Comparison of ENCODE assay signal across 8 mouse cellular contexts in genomic region chr19:3767781-3768696, GRCm38 (mm10). TPM values are rescaled to one million over a fixed set of nuclear protein-coding genes. Genes with fewer than 3 reads are reported as not detected.
DNase-seq lines count a peak whose midpoint lies in the region; ATAC-seq and TF ChIP-seq lines count a peak whose summit lies in the region.

No protein-coding gene starts in this region.

- peak; percentile 77 for DNase-seq in c-Kit-positive CD71-positive TER-119-positive erythroid progenitor cells, embryonic 14.5 days (ENCODE audit: low spot score)
- peak; percentile 93 for DNase-seq in heart, postnatal 10 days
- DNase-seq in kidney, postnatal 4 days = peak; percentile 92 to 95
- peak; percentile 87 for DNase-seq in stomach, postnatal 0 days (ENCODE audit: low spot score)

- H3K4me1 ChIP-seq in E14TG2a.4 (replicated peaks; ENCODE audit: low read depth, low read length) = peaks cover 25% of the 10 kb centered on the region
- peaks cover 26% of the 10 kb centered on the region for H3K4me1 ChIP-seq in forebrain, embryonic 13.5 days
- peaks cover 15% of the 10 kb centered on the region for H3K4me1 ChIP-seq in liver, embryonic 16.5 days (ENCODE audit: control insufficient read depth, low read depth, low read length)
- peaks cover 30% of the 10 kb centered on the region for H3K4me1 ChIP-seq in neural tube, embryonic 12.5 days
- peaks cover 3% of the 10 kb centered on the region; the same call in 1 of the 2 replicates for H3K4me1 ChIP-seq in stomach, postnatal 0 days (replicated peaks; ENCODE audit: control insufficient read depth, insufficient read depth)

- peak overlapping the region; percentile 100 for H3K27ac ChIP-seq in forebrain, embryonic 13.5 days
- peak overlapping the region; percentile 99 for H3K27ac ChIP-seq in liver, embryonic 16.5 days (ENCODE audit: low read length)
- peak overlapping the region; percentile 100 for H3K27ac ChIP-seq in neural tube, embryonic 12.5 days
- H3K27ac ChIP-seq in stomach, postnatal 0 days (replicated peaks) = peak overlapping the region; percentile 100

- ATAC-seq in forebrain, embryonic 13.5 days = peak; percentile 74
- ATAC-seq in liver, embryonic 16.5 days (ENCODE audit: low read depth) = peak; percentile 50
- peak; percentile 65 for ATAC-seq in neural tube, embryonic 12.5 days (ENCODE audit: low FRiP score, low read depth)
- ATAC-seq in stomach, postnatal 0 days (ENCODE audit: low FRiP score, low TSS enrichment) = peak; percentile 51

- H3K36me3 ChIP-seq in E14TG2a.4 (ENCODE audit: insufficient read depth, low read length) = peaks cover 10% of the 10 kb centered on the region
- 0 out of 2 replicates have a peak, but pooled peaks cover 5% of the 10 kb centered on the region for H3K36me3 ChIP-seq in forebrain, embryonic 13.5 days (ENCODE audit: poor library complexity, severe bottlenecking)
- no peaks in the 10 kb centered on the region for H3K36me3 ChIP-seq in liver, embryonic 16.5 days (ENCODE audit: control insufficient read depth, insufficient read depth)
- peaks cover 4% of the 10 kb centered on the region; the same call in 1 of the 2 replicates for H3K36me3 ChIP-seq in neural tube, embryonic 12.5 days
- no peaks in the 10 kb centered on the region for H3K36me3 ChIP-seq in stomach, postnatal 0 days (ENCODE audit: control insufficient read depth, insufficient read depth, low read length)

- no peak for TF ChIP-seq EP300 in stomach, postnatal 0 days (optimal IDR thresholded peaks at IDR 0.05)

- intact Hi-C loops in heart, postnatal 10 days (cut with DNase I) = loop anchor here (2.0 kb wide), 1 partner anchor 41 kb away; no protein-coding TSS in a partner anchor

- peak overlapping the region; percentile 95 for H3K4me3 ChIP-seq in E14TG2a.4 (replicated peaks; ENCODE audit: low read length)
- H3K4me3 ChIP-seq in forebrain, embryonic 13.5 days = peak overlapping the region; percentile 95
- peak overlapping the region; percentile 95 for H3K4me3 ChIP-seq in liver, embryonic 16.5 days (ENCODE audit: low read depth, low read length)
- H3K4me3 ChIP-seq in neural tube, embryonic 12.5 days = peak overlapping the region; percentile 95
- H3K4me3 ChIP-seq in stomach, postnatal 0 days (ENCODE audit: low read depth, low read length) = peak overlapping the region; percentile 97

- under 1% methylated on average over 103 of the region's 111 CpGs for WGBS in forebrain, embryonic 13.5 days
- WGBS in liver, embryonic 16.5 days (ENCODE audit: insufficient replicate concordance) = under 1% methylated on average over 110 of the region's 111 CpGs
- WGBS in neural tube, embryonic 12.5 days = under 1% methylated on average over 111 of the region's 111 CpGs
- WGBS in stomach, postnatal 0 days = under 1% methylated on average over 92 of the region's 111 CpGs

- H3K9ac ChIP-seq in forebrain, embryonic 13.5 days = peak overlapping the region; percentile 100
- H3K9ac ChIP-seq in liver, embryonic 16.5 days (ENCODE audit: low read depth, low read length) = peak overlapping the region; percentile 99
- peak overlapping the region; percentile 100 for H3K9ac ChIP-seq in neural tube, embryonic 12.5 days
- peak overlapping the region; percentile 100 for H3K9ac ChIP-seq in stomach, postnatal 0 days (ENCODE audit: low read length)

- peak overlapping the region; percentile 85 for H3K4me2 ChIP-seq in forebrain, embryonic 13.5 days
- peak overlapping the region; percentile 99 for H3K4me2 ChIP-seq in liver, embryonic 16.5 days (ENCODE audit: low read depth, low read length)
- peak overlapping the region; percentile 74 for H3K4me2 ChIP-seq in neural tube, embryonic 12.5 days (replicated peaks)
- peak overlapping the region; percentile 79 for H3K4me2 ChIP-seq in stomach, postnatal 0 days (replicated peaks; ENCODE audit: low read depth)

- no peaks in the 10 kb centered on the region for H3K9me3 ChIP-seq in E14TG2a.4 (ENCODE audit: low read length)
- no peaks in the 10 kb centered on the region for H3K9me3 ChIP-seq in forebrain, embryonic 13.5 days (replicated peaks)
- no peaks in the 10 kb centered on the region for H3K9me3 ChIP-seq in liver, embryonic 16.5 days (replicated peaks; ENCODE audit: control insufficient read depth, low read length)
- H3K9me3 ChIP-seq in neural tube, embryonic 12.5 days = no peaks in the 10 kb centered on the region
- no peaks in the 10 kb centered on the region for H3K9me3 ChIP-seq in stomach, postnatal 0 days (ENCODE audit: control insufficient read depth, low read length)

- peaks cover 39% of the 10 kb centered on the region for H3K27me3 ChIP-seq in E14TG2a.4 (ENCODE audit: insufficient read depth, low read length)
- H3K27me3 ChIP-seq in forebrain, embryonic 13.5 days = no peaks in the 10 kb centered on the region
- H3K27me3 ChIP-seq in liver, embryonic 16.5 days (ENCODE audit: control insufficient read depth, insufficient read depth, low read depth, low read length) = 0 out of 2 replicates have a peak, but pooled peaks cover 3% of the 10 kb centered on the region
- no peaks in the 10 kb centered on the region for H3K27me3 ChIP-seq in neural tube, embryonic 12.5 days (replicated peaks)
- H3K27me3 ChIP-seq in stomach, postnatal 0 days (ENCODE audit: control insufficient read depth, insufficient read depth, low read length) = no peaks in the 10 kb centered on the region

- no peak for TF ChIP-seq CTCF in E14TG2a.4 (conservative IDR thresholded peaks at IDR 0.05; ENCODE audit: low read length)
- no peak; the same call in 1 of the 2 replicates for TF ChIP-seq CTCF in stomach, postnatal 0 days (IDR thresholded peaks at IDR 0.05; ENCODE audit: low read depth)

RNA-seq across cellular contexts. Expression of gene Kmt5b, which starts 0.8 kb away (rescaled TPM):
- 43.3 and 52.7 TPM in 2 replicates for polyA plus RNA-seq in forebrain, embryonic 13.5 days (2015; fragmentation: Nextera tagmentation; extraction: Ambion mirVana)
- 10 to 100 TPM; 36.7 to 38.9 TPM for total RNA-seq in heart, postnatal 10 days (2021)
- 6.7 and 7.4 TPM in 2 replicates for polyA plus RNA-seq in liver, embryonic 16.5 days (2015; fragmentation: Nextera tagmentation; extraction: Ambion mirVana)
- 53.1 and 55.3 TPM in 2 replicates for polyA plus RNA-seq in neural tube, embryonic 12.5 days (2016; fragmentation: Nextera tagmentation; extraction: Ambion mirVana)
- polyA plus RNA-seq in stomach, postnatal 0 days (2015; fragmentation: Nextera tagmentation; extraction: Ambion mirVana) = 11.6 and 12.4 TPM in 2 replicates

RNA-seq across cellular contexts. Expression of gene 1810055G02Rik, which starts 59.9 kb away (rescaled TPM):
- 27.8 and 32.6 TPM in 2 replicates for polyA plus RNA-seq in forebrain, embryonic 13.5 days (2015; fragmentation: Nextera tagmentation; extraction: Ambion mirVana)
- total RNA-seq in heart, postnatal 10 days (2021) = 10 to 100 TPM; 12.0 to 14.2 TPM
- 15.8 and 16.5 TPM in 2 replicates for polyA plus RNA-seq in liver, embryonic 16.5 days (2015; fragmentation: Nextera tagmentation; extraction: Ambion mirVana)
- polyA plus RNA-seq in neural tube, embryonic 12.5 days (2016; fragmentation: Nextera tagmentation; extraction: Ambion mirVana) = 33.9 and 35.6 TPM in 2 replicates
- 17.1 and 18.8 TPM in 2 replicates for polyA plus RNA-seq in stomach, postnatal 0 days (2015; fragmentation: Nextera tagmentation; extraction: Ambion mirVana)

Comparison
In these comparisons a context has a peak if more than half of its experiments do, and no peak if none do; other contexts are left out.
1. Peak in every context shown above with its lines: DNase-seq, ATAC-seq, H3K4me3 ChIP-seq and H3K27ac ChIP-seq.